Mouse (Mus musculus) midbrain, embryonic 10.5 days (tissue): ENCODE data around the gene Zhx3. TPM values are rescaled to one million over a fixed set of nuclear protein-coding genes. Genes with fewer than 3 reads are reported as not detected.

ENCODE experiments used
- DNase-seq: peaks from one replicate; pipeline ENCODE4 v3.0.0-alpha.2; 2017; ENCODE audit warnings: low spot score
- H3K27ac ChIP-seq: fragments of 300-500 bp; sonication (generic); replicated peaks from 2 replicates; pipeline ENCODE4 v1.5.1; 2016; ENCODE audit warnings: mild to moderate bottlenecking
- H3K27me3 ChIP-seq: fragments of 300-500 bp; sonication (generic); 2 replicates; pipeline ENCODE4 v1.6.1; 2016; ENCODE audit warnings: low read depth, mild to moderate bottlenecking; ENCODE audit not compliant: poor library complexity, severe bottlenecking
- H3K36me3 ChIP-seq: fragments of 300-500 bp; sonication (generic); 2 replicates; pipeline ENCODE4 v1.6.1; 2016; ENCODE audit warnings: mild to moderate bottlenecking, moderate library complexity
- H3K4me1 ChIP-seq: fragments of 300-500 bp; sonication (generic); 2 replicates; pipeline ENCODE4 v1.6.1; 2016
- H3K4me3 ChIP-seq: fragments of 300-500 bp; sonication (generic); 2 replicates; pipeline ENCODE4 v1.5.1; 2016; ENCODE audit warnings: mild to moderate bottlenecking, moderate library complexity
- H3K9me3 ChIP-seq: fragments of 300-500 bp; sonication (generic); replicated peaks from 2 replicates; pipeline ENCODE4 v1.6.1; 2016; ENCODE audit warnings: mild to moderate bottlenecking
- WGBS: fragments of 180-500 bp; shearing (Covaris S2); methylation state at CpG from one replicate; pipeline ENCODE4 v1.1.7; 2016; 5-methylcytosine and 5-hydroxymethylcytosine counted together
- polyA plus RNA-seq: library from polyadenylated mRNA; unstranded; fragments of >200 nt; fragmentation: Nextera tagmentation; extraction: Ambion mirVana; gene quantifications from 2 replicates; pipeline ENCODE4 v1.2.1, GENCODE M21; 2016

Gene Zhx3
- polyA plus RNA-seq, 1 experiment from 2014 or later, result 5.9 TPM

GRCm38 (mm10) chr2:160906101-160906500 is 33.3 kb upstream of the Zhx3 start:
- 0 out of 2 replicates have a peak overlapping the region, but pooled peaks have one; percentile 28 for H3K27ac ChIP-seq

GRCm38 (mm10) chr2:160905301-160905700 is 32.5 kb upstream of the Zhx3 start:
- 93% methylated on average over 12 of the region's 12 CpGs for WGBS
- peaks cover 32% of the 10 kb centered on the region for H3K27me3 ChIP-seq
- H3K4me1 ChIP-seq, result peaks cover 4% of the 10 kb centered on the region; the same call in 1 of the 2 replicates
- DNase-seq, result no peak
- no peak overlapping the region for H3K27ac ChIP-seq
- H3K4me3 ChIP-seq, result no peak overlapping the region
- H3K9me3 ChIP-seq, result no peaks in the 10 kb centered on the region
- peaks cover 25% of the 10 kb centered on the region for H3K36me3 ChIP-seq

More at GRCm38 (mm10) chr2:160906101-160906500, 33.3 kb upstream of the Zhx3 start:
- Histone ChIP-seq H3K4me3 (no peak overlapping the region), H3K27me3 (peaks cover 40% of the 10 kb centered on the region), H3K4me1 (peaks cover 4% of the 10 kb centered on the region; the same call in 1 of the 2 replicates), H3K36me3 (peaks cover 25% of the 10 kb centered on the region), H3K9me3 (no peaks in the 10 kb centered on the region)
- WGBS, result 80% methylated on average over 5 of the region's 5 CpGs
- no peak for DNase-seq

DNA sequence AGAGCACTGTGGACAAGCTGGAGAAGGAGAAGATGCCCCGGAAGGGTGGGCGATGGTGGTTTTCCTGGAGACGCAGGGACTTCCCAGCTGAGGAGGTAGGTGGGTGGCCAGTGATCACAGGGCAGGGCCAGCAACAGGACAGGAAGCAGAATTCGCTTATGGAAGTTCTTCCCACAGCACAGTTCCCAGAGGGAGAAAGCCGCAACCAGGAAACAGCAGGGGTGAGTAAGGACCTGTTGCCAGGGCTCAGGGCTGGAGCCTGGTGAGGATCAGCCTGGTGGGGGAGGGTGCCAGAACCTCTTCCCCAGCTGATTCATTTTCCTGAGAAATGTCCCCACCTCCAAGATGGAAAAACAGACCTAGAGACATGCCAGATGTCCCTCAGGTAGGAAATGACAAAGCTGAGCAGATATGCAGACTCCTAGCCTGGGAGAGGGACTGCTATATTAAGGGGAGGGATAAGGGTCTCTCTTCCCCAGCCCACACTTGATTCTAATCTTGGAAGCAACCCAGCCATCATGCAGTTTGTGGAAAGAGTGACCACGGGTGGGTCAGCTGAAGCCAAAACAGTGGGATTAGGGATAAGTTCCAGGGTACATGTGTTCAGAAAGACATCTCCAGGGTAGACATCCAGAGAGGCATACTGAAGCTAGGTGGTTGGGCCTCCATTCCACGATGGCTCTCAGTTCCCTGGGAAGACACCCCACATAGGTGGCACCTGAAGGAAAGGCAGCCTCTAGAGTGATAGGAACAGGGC is 29.0 kb upstream of the Zhx3 start:
- Histone ChIP-seq H3K27me3 (no peaks in the 10 kb centered on the region), H3K4me3 (no peak overlapping the region), H3K9me3 (no peaks in the 10 kb centered on the region), H3K4me1 (no peaks in the 10 kb centered on the region), H3K36me3 (0 out of 2 replicates have a peak, but pooled peaks cover 3% of the 10 kb centered on the region), H3K27ac (no peak overlapping the region)
- 87% methylated on average over 7 of the region's 7 CpGs for WGBS
- no peak for DNase-seq

- no peak for DNase-seq
- WGBS, result 87% methylated on average over 9 of the region's 9 CpGs
- 0 out of 2 replicates have a peak, but pooled peaks cover 4% of the 10 kb centered on the region for H3K9me3 ChIP-seq
- H3K4me3 ChIP-seq, result no peak overlapping the region
- no peaks in the 10 kb centered on the region for H3K36me3 ChIP-seq
- H3K4me1 ChIP-seq, result peaks cover 12% of the 10 kb centered on the region
- peaks cover 26% of the 10 kb centered on the region for H3K27me3 ChIP-seq
- H3K27ac ChIP-seq, result no peak overlapping the region
These were observed 18.9 kb upstream of the Zhx3 start for GRCm38 (mm10) chr2:160891697-160892096.

GRCm38 (mm10) chr2:160891045-160891444 is 18.2 kb upstream of the Zhx3 start:
- no peaks in the 10 kb centered on the region for H3K36me3 ChIP-seq
- 0 out of 2 replicates have a peak, but pooled peaks cover 3% of the 10 kb centered on the region for H3K9me3 ChIP-seq
- WGBS, result 88% methylated on average over 5 of the region's 5 CpGs
- no peak for DNase-seq
- no peak overlapping the region for H3K27ac ChIP-seq
- H3K27me3 ChIP-seq, result peaks cover 26% of the 10 kb centered on the region
- H3K4me1 ChIP-seq, result peaks cover 12% of the 10 kb centered on the region
- no peak overlapping the region for H3K4me3 ChIP-seq

GRCm38 (mm10) chr2:160887859-160888258 is 15.1 kb upstream of the Zhx3 start:
- H3K4me1 ChIP-seq, result peaks cover 12% of the 10 kb centered on the region
- peaks cover 26% of the 10 kb centered on the region for H3K27me3 ChIP-seq
- no peaks in the 10 kb centered on the region for H3K9me3 ChIP-seq
- H3K4me3 ChIP-seq, result peak overlapping the region; percentile 56
- under 1% methylated on average over 26 of the region's 26 CpGs for WGBS
- no peak overlapping the region for H3K27ac ChIP-seq
- no peak for DNase-seq
- no peaks in the 10 kb centered on the region for H3K36me3 ChIP-seq

DNA sequence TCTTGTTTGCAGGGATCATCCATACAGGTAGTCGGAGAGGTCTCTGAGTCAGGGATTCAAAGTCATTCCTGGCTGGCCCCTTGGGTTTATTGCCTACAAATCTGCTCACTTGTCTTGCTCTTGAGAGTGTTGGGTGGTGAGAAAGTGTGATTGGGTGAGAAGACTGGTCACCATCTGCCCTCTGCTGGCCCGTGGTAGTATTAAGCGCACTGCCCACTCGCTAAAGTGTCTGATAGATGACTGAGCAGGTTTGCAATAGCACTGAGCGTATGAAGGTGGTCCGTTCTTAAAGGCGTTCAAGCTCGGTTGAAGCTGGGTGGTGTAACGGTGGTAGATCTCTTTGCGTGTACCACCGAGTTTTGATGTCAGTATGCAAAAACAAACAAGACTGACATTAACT is 14.5 kb upstream of the Zhx3 start:
- no peaks in the 10 kb centered on the region for H3K36me3 ChIP-seq
- DNase-seq, result peak; percentile 83
- H3K4me1 ChIP-seq, result peaks cover 12% of the 10 kb centered on the region

DNA sequence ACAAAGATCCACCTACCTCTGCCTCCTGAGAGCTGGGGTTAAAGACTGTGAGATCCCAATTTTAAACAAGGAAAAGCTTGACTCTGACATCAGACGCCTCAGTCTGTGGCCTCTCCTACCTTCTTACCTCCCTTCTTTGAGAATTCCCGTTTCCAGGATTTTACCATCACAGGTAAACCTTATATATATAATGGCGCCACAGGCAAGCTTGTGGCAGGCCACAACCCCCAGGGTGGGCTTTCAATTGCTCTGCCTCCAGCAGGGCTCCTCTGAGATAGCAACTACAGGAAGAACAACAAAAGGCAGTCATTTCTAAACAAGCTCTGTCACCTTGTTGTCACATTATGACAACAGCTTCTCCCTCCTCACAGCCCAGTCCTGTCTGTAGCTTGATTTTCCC is 13.4 kb upstream of the Zhx3 start:
- no peaks in the 10 kb centered on the region for H3K9me3 ChIP-seq
- no peaks in the 10 kb centered on the region for H3K36me3 ChIP-seq
- no peak overlapping the region for H3K4me3 ChIP-seq
- 83% methylated on average over 3 of the region's 3 CpGs for WGBS
- H3K27me3 ChIP-seq, result peaks cover 26% of the 10 kb centered on the region
- H3K27ac ChIP-seq, result no peak overlapping the region
- DNase-seq, result no peak
- peaks cover 12% of the 10 kb centered on the region for H3K4me1 ChIP-seq

More for the DNA sequence above, 14.5 kb upstream of the Zhx3 start:
- WGBS, result 2% methylated on average over 11 of the region's 11 CpGs
- Histone ChIP-seq H3K9me3 (no peaks in the 10 kb centered on the region), H3K4me3 (peak overlapping the region; percentile 56), H3K27ac (no peak overlapping the region), H3K27me3 (peaks cover 26% of the 10 kb centered on the region)

- Histone ChIP-seq H3K9me3 (no peaks in the 10 kb centered on the region), H3K27ac (no peak overlapping the region), H3K4me3 (no peak overlapping the region), H3K36me3 (no peaks in the 10 kb centered on the region), H3K4me1 (peaks cover 12% of the 10 kb centered on the region), H3K27me3 (peaks cover 25% of the 10 kb centered on the region)
- WGBS, result 21% methylated on average over 2 of the region's 2 CpGs
- DNase-seq, result peak; percentile 68
These were observed 12.0 kb upstream of the Zhx3 start for GRCm38 (mm10) chr2:160884830-160885229.

- peaks cover 12% of the 10 kb centered on the region for H3K4me1 ChIP-seq
- H3K27ac ChIP-seq, result no peak overlapping the region
- no peak overlapping the region for H3K4me3 ChIP-seq
- no peak for DNase-seq
- H3K27me3 ChIP-seq, result peaks cover 16% of the 10 kb centered on the region
- WGBS, result 89% methylated on average over 4 of the region's 4 CpGs
- H3K36me3 ChIP-seq, result no peaks in the 10 kb centered on the region
- no peaks in the 10 kb centered on the region for H3K9me3 ChIP-seq
These were observed 11.1 kb upstream of the Zhx3 start for GRCm38 (mm10) chr2:160883912-160884311.

DNA sequence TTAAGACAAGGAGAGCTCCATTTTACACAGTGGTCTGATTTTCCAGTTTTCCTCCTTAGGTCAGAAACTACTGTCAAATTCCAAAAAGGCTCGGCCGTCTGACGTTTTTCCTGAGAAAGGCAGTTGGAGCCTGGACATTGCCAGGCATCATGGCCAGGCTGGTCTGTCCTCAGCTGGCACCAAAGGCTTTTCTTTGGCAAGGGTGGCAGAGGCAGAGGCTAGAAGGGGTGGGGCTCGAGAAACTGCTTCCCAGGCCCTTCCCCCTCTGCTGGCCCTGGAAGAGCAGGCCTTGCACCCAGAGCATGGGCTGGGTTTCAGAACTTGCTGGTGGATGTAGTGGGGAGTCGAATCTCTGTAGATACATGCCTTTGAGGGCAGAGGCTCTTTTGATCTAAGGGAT is 9.6 kb upstream of the Zhx3 start:
- 80% methylated on average over 5 of the region's 5 CpGs for WGBS
- Histone ChIP-seq H3K27ac (no peak overlapping the region), H3K36me3 (no peaks in the 10 kb centered on the region), H3K9me3 (no peaks in the 10 kb centered on the region), H3K4me3 (no peak overlapping the region), H3K4me1 (peaks cover 1% of the 10 kb centered on the region), H3K27me3 (peaks cover under 1% of the 10 kb centered on the region)
- DNase-seq, result no peak

- Histone ChIP-seq H3K36me3 (no peaks in the 10 kb centered on the region), H3K27ac (no peak overlapping the region), H3K9me3 (no peaks in the 10 kb centered on the region), H3K4me3 (no peak overlapping the region), H3K27me3 (no peaks in the 10 kb centered on the region), H3K4me1 (no peaks in the 10 kb centered on the region)
- WGBS, result 64% methylated on average over 6 of the region's 6 CpGs
- no peak for DNase-seq
These were observed 8.8 kb upstream of the Zhx3 start for GRCm38 (mm10) chr2:160881462-160882101.
